Mouse (Mus musculus) CH12.LX (cell line): ENCODE results near the gene Dlg5. TPM values are rescaled to one million over a fixed set of nuclear protein-coding genes. Genes with fewer than 3 reads are reported as not detected.

Experiments
- DNase-seq: peaks from one replicate; pipeline ENCODE4 v3.0.0-alpha.2; 2013; ENCODE audit errors: extremely low read depth
- H3K27ac ChIP-seq: 2 replicates; pipeline ENCODE4 v1.5.1; 2012; ENCODE audit warnings: low read depth, mild to moderate bottlenecking, control low read depth, moderate library complexity; ENCODE audit not compliant: insufficient read depth
- H3K27me3 ChIP-seq: replicated peaks from 2 replicates; pipeline ENCODE3; 2012; ENCODE audit warnings: inconsistent platforms
- H3K36me3 ChIP-seq, 2 experiments: replicated peaks in 1 of 2; 2 replicates each; pipeline versions ENCODE3 to v1.6.1; 2012; ENCODE audit warnings: inconsistent platforms in 1 of 2, low read length in 1 of 2, mild to moderate bottlenecking in 1 of 2, mixed read lengths in 1 of 2, moderate library complexity in 1 of 2; ENCODE audit not compliant: control insufficient read depth in 1 of 2, insufficient read depth in 1 of 2
- H3K4me1 ChIP-seq, 2 experiments: 2 replicates each; pipeline ENCODE4 v1.6.1; 2012; ENCODE audit warnings: inconsistent platforms in 1 of 2, moderate library complexity in 1 of 2; ENCODE audit not compliant: insufficient read depth in 2 of 2, control insufficient read depth in 1 of 2
- H3K4me2 ChIP-seq: 2 replicates; pipeline ENCODE4 v1.6.1; 2012; ENCODE audit warnings: low read depth, mild to moderate bottlenecking, control low read depth; ENCODE audit not compliant: poor library complexity, insufficient read depth, severe bottlenecking
- H3K4me3 ChIP-seq, 3 experiments: fragments of 150-350 bp in 1 of 3; sonication (generic) in 1 of 3; replicated peaks in 1 of 3; 2 replicates each; pipeline versions ENCODE3 to v1.5.1; 2011 to 2012; ENCODE audit warnings: low read depth in 2 of 3, low read length in 2 of 3, mild to moderate bottlenecking in 2 of 3, moderate library complexity in 2 of 3, control low read depth in 1 of 3, improper control_type of control experiment in 1 of 3, inconsistent platforms in 1 of 3, mixed read lengths in 1 of 3; ENCODE audit not compliant: poor library complexity in 1 of 3
- H3K79me2 ChIP-seq: replicated peaks from 2 replicates; pipeline ENCODE4 v1.6.1; 2012; ENCODE audit warnings: mild to moderate bottlenecking, moderate library complexity; ENCODE audit not compliant: control insufficient read depth, poor library complexity, insufficient read depth, severe bottlenecking; ENCODE audit errors: extremely low read depth
- H3K9ac ChIP-seq: 2 replicates; pipeline ENCODE4 v1.6.1; 2012; ENCODE audit warnings: low read depth, mild to moderate bottlenecking, control low read depth, moderate library complexity; ENCODE audit not compliant: insufficient read depth
- H3K9me3 ChIP-seq: replicated peaks from 2 replicates; pipeline ENCODE3; 2012; ENCODE audit warnings: low read length, inconsistent platforms, mixed read lengths
- BHLHE40 ChIP-seq: IDR thresholded peaks from 2 replicates; pipeline ENCODE4 v1.6.1; 2011; ENCODE audit warnings: mild to moderate bottlenecking, low read depth, low read length, improper control_type of control experiment
- CHD1 ChIP-seq: IDR thresholded peaks from 2 replicates; pipeline ENCODE4 v1.6.1; 2012; ENCODE audit warnings: low read depth, low read length, improper control_type of control experiment, inconsistent platforms
- ELF1 ChIP-seq: IDR thresholded peaks from 2 replicates; pipeline ENCODE4 v1.6.1; 2014; ENCODE audit warnings: low read depth, mild to moderate bottlenecking, inconsistent platforms, low read length, improper control_type of control experiment
- HCFC1 ChIP-seq: IDR thresholded peaks from 2 replicates; pipeline ENCODE4 v1.6.1; 2012; ENCODE audit warnings: low read depth, mild to moderate bottlenecking, inconsistent platforms, low read length, improper control_type of control experiment
- IRF4 ChIP-seq: IDR thresholded peaks from 2 replicates; pipeline ENCODE4 v1.6.1; 2014; ENCODE audit warnings: low read depth, mild to moderate bottlenecking, inconsistent platforms, low read length, improper control_type of control experiment
- MAFK ChIP-seq: IDR thresholded peaks from 2 replicates; pipeline ENCODE4 v1.6.1; 2011; ENCODE audit warnings: low read length, improper control_type of control experiment; ENCODE audit not compliant: insufficient replicate concordance
- MAZ ChIP-seq: IDR thresholded peaks from 2 replicates; pipeline ENCODE4 v1.6.1; 2012; ENCODE audit warnings: low read depth, mild to moderate bottlenecking, inconsistent platforms, low read length, improper control_type of control experiment, moderate library complexity
- MEF2A ChIP-seq: IDR thresholded peaks from 2 replicates; pipeline ENCODE4 v1.6.1; 2014; ENCODE audit warnings: low read depth, mild to moderate bottlenecking, inconsistent platforms, low read length, improper control_type of control experiment, borderline replicate concordance
- MXI1 ChIP-seq: IDR thresholded peaks from 2 replicates; pipeline ENCODE4 v1.6.1; 2011; ENCODE audit warnings: mild to moderate bottlenecking, low read depth, low read length, improper control_type of control experiment
- MYC ChIP-seq: IDR thresholded peaks from 2 replicates; pipeline ENCODE4 v1.6.1; 2011; ENCODE audit warnings: low read depth, mild to moderate bottlenecking, improper control_type of control experiment, low read length
- NELFE ChIP-seq: IDR thresholded peaks from 2 replicates; pipeline ENCODE4 v1.6.1; 2011; ENCODE audit warnings: low read depth, low read length, improper control_type of control experiment
- NRF1 ChIP-seq: IDR thresholded peaks from 2 replicates; pipeline ENCODE4 v1.6.1; 2014; ENCODE audit warnings: low read depth, mild to moderate bottlenecking, inconsistent platforms, low read length, improper control_type of control experiment, moderate library complexity
- PAX5 ChIP-seq: IDR thresholded peaks from 2 replicates; pipeline ENCODE4 v1.6.1; 2012; ENCODE audit warnings: low read length, inconsistent platforms, mixed read lengths
- POLR2A ChIP-seq: IDR thresholded peaks from 2 replicates; pipeline ENCODE4 v1.6.1; 2011; ENCODE audit warnings: low read depth, mild to moderate bottlenecking, improper control_type of control experiment, low read length
- POLR2AphosphoS2 ChIP-seq: IDR thresholded peaks from 2 replicates; pipeline ENCODE4 v1.6.1; 2011; ENCODE audit warnings: low read depth, low read length, improper control_type of control experiment
- RCOR1 ChIP-seq: conservative IDR thresholded peaks from 2 replicates; pipeline ENCODE4 v1.6.1; 2012; ENCODE audit warnings: low read depth, mild to moderate bottlenecking, inconsistent platforms, low read length, improper control_type of control experiment
- TBP ChIP-seq: conservative IDR thresholded peaks from 2 replicates; pipeline ENCODE4 v1.6.1; 2011; ENCODE audit warnings: low read depth, low read length, improper control_type of control experiment
- TCF12 ChIP-seq: IDR thresholded peaks from 2 replicates; pipeline ENCODE4 v1.6.1; 2014; ENCODE audit warnings: low read depth, mild to moderate bottlenecking, inconsistent platforms, low read length, improper control_type of control experiment
- UBTF ChIP-seq: IDR thresholded peaks from 2 replicates; pipeline ENCODE4 v1.6.1; 2012; ENCODE audit warnings: low read depth, mild to moderate bottlenecking, inconsistent platforms, low read length, improper control_type of control experiment, moderate library complexity
- USF1 ChIP-seq: IDR thresholded peaks from 2 replicates; pipeline ENCODE4 v1.6.1; 2014; ENCODE audit warnings: low read depth, mild to moderate bottlenecking, inconsistent platforms, low read length, improper control_type of control experiment
- USF2 ChIP-seq: conservative IDR thresholded peaks from 2 replicates; pipeline ENCODE4 v1.6.1; 2011; ENCODE audit warnings: low read depth, low read length, improper control_type of control experiment
- ZC3H11A ChIP-seq: IDR thresholded peaks from 2 replicates; pipeline ENCODE4 v1.6.1; 2012; ENCODE audit warnings: low read depth, mild to moderate bottlenecking, inconsistent platforms, low read length, improper control_type of control experiment
- ZKSCAN1 ChIP-seq: IDR thresholded peaks from 2 replicates; pipeline ENCODE4 v1.6.1; 2012; ENCODE audit warnings: low read depth, inconsistent platforms, low read length, improper control_type of control experiment, borderline replicate concordance
- dilution Hi-C: fragments of 300-500 bp; cut with MboI; formaldehyde crosslinking; loops from 2 replicates; pipeline ENCODE4 v1.14.3; 2020; ENCODE audit warnings: low sequenced_read_pairs; ENCODE audit not compliant: extremely low pct_unique_long_range_greater_than_20kb, extremely low pct_ligation_motif_present
- in situ Hi-C: fragments of 300-500 bp; cut with MboI; formaldehyde crosslinking; loops from 3 replicates; pipeline ENCODE4 v1.14.3; 2019; ENCODE audit warnings: low sequenced_read_pairs, low pct_ligation_motif_present, low pct_unique_long_range_greater_than_20kb, mixed read lengths
- polyA plus RNA-seq: library from polyadenylated mRNA; unstranded; fragments of >175 nt; gene quantifications from 2 replicates; pipeline ENCODE4 v1.2.1, GENCODE M21; 2012; ENCODE audit warnings: low read depth; ENCODE audit not compliant: insufficient read length
- total RNA-seq, 2 experiments: library from RNA; depleted of rRNA; stranded (reverse); fragments of 300-350 nt in 1 of 2; fragments of >200 nt in 1 of 2; gene quantifications; 2 replicates each; pipeline ENCODE4 v1.2.3; 2012 to 2014

The Dlg5 gene
- not detected in 2 replicates for total RNA-seq (2012; rRNA removed)
- total RNA-seq (2014; rRNA removed) = 0.07 TPM in 1 of 2 replicates, not detected in the other
- polyA plus RNA-seq = 0.76 and 1.0 TPM in 2 replicates

- in situ Hi-C loops = no loop called here
- no peak within 1 kb of the TSS for H3K4me3 ChIP-seq
- H3K9ac ChIP-seq = no peak within 1 kb of the TSS
- no peaks in the 10 kb centered on the region for H3K79me2 ChIP-seq
- TF ChIP-seq ZKSCAN1 = no peak
- no peak for TF ChIP-seq MXI1
- no peak for TF ChIP-seq BHLHE40
- no peak for TF ChIP-seq TBP
- TF ChIP-seq, all 38 proteins: peak for 0
- no peak for DNase-seq
- Histone ChIP-seq H3K4me2 (no peak within 1 kb of the TSS), H3K27ac (no peak within 1 kb of the TSS), H3K4me1 (no peaks in the 10 kb centered on the region), H3K36me3 (no peaks in the 10 kb centered on the region), H3K27me3 (peaks cover 17% of the 10 kb centered on the region), H3K9me3 (peaks cover 20% of the 10 kb centered on the region)
- dilution Hi-C loops = no loop called here
Observed at GRCm38 (mm10) chr14:24245177-24246081, at the start of gene Dlg5. Gene Dlg5, minus strand, starts transcription at chr14:24245920.

DNA sequence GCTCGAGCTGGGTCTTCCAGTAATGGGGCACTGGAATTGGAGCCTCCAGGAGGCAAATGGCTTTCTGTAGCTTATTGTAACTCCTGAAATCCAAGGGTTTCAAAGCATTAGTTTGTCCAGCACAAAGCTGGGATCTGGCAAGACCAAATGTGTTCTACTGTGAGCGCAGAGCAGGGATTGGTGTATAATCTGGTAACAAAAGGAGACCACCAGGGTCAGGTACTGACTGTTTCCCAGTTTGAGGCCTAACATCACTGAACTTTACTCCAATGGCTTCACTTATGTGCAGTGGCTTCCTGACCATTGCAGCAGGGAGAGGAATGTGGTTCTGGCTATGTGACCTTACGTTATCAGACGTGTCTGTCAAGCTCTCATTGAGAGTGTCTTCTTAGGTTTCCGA is 47.9 kb upstream of the Dlg5 start:
- H3K9ac ChIP-seq = no peak overlapping the region
- H3K36me3 ChIP-seq = no peaks in the 10 kb centered on the region
- H3K4me2 ChIP-seq = no peak overlapping the region
- no peak overlapping the region for H3K4me3 ChIP-seq
- dilution Hi-C loops = no loop called here
- no peak for DNase-seq
- no peak for TF ChIP-seq MAZ
- no peak for TF ChIP-seq PAX5
- no peak for TF ChIP-seq TCF12
- TF ChIP-seq POLR2A = no peak
- TF ChIP-seq MAFK = no peak
- no peak for TF ChIP-seq NELFE
- TF ChIP-seq CHD1 = no peak
- no peak for TF ChIP-seq BHLHE40
- no peak for TF ChIP-seq MYC
- TF ChIP-seq ZC3H11A = no peak
- no peak for TF ChIP-seq HCFC1
- no peak for TF ChIP-seq USF2
- no peak for TF ChIP-seq POLR2AphosphoS2
- no peak for TF ChIP-seq USF1
- no peak for TF ChIP-seq RCOR1
- no peak for TF ChIP-seq ELF1
- TF ChIP-seq IRF4 = no peak
- no peak for TF ChIP-seq NRF1
- TF ChIP-seq UBTF = no peak
- no peak for TF ChIP-seq MEF2A
- no peaks in the 10 kb centered on the region for H3K9me3 ChIP-seq
- peaks cover 0 to 21% of the 10 kb centered on the region in 2 experiments; a peak in 2 of 4 replicates for H3K4me1 ChIP-seq
- in situ Hi-C loops = no loop called here
- no peak overlapping the region for H3K27ac ChIP-seq
- H3K27me3 ChIP-seq = no peaks in the 10 kb centered on the region
- H3K79me2 ChIP-seq = no peaks in the 10 kb centered on the region
